Mouse (Mus musculus) lung, adult 2 months (tissue): ENCODE measurements around the gene Gm11114. TPM values are rescaled to one million over a fixed set of nuclear protein-coding genes. Genes with fewer than 3 reads are reported as not detected.
A peak's percentile ranks its signal among the peaks of the same experiment; 100 is the strongest.

ENCODE experiments used
- DNase-seq: peaks from one replicate; pipeline ENCODE4 v3.0.0; 2022
- H3K4me1 ChIP-seq: fragments of 200-500 bp; 2 replicates; pipeline ENCODE4 v1.6.1; 2011; ENCODE audit warnings: low read length; ENCODE audit not compliant: control insufficient read depth, insufficient read depth
- H3K4me3 ChIP-seq: fragments of 200-500 bp; replicated peaks from 2 replicates; pipeline ENCODE3; 2011; ENCODE audit warnings: low read depth, mild to moderate bottlenecking, control low read depth, low read length; ENCODE audit errors: extremely low read depth
- CTCF ChIP-seq: fragments of 200-500 bp; IDR thresholded peaks from 2 replicates; pipeline ENCODE4 v1.5.1; 2011; ENCODE audit warnings: mild to moderate bottlenecking, low read length, control low read depth; ENCODE audit not compliant: insufficient read depth
- POLR2A ChIP-seq: fragments of 200-500 bp; IDR thresholded peaks from 2 replicates; pipeline ENCODE4 v1.6.1; 2011; ENCODE audit warnings: low read depth, mild to moderate bottlenecking, control low read depth, low read length, borderline replicate concordance; ENCODE audit errors: extremely low read depth
- WGBS: fragments of 180-500 bp; shearing (Covaris S2); methylation state at CpG from one replicate; pipeline ENCODE4 v1.1.7; 2018; 5-methylcytosine and 5-hydroxymethylcytosine counted together
- polyA plus RNA-seq: library from polyadenylated mRNA; depleted of rRNA; stranded (reverse); fragments of >200 nt; gene quantifications from 2 replicates; pipeline ENCODE4 v1.2.3, GENCODE M21; 2012; rRNA removed

Gene Gm11114
- polyA plus RNA-seq, result not detected in 2 replicates

GRCm38 (mm10) chr9:85312473-85312872, at the start of gene Gm11114:
TSS of gene Gm11114 (plus strand) at chr9:85312773.
- Histone ChIP-seq H3K4me1 (no peaks in the 10 kb centered on the region), H3K4me3 (no peak within 1 kb of the TSS)
- no peak for DNase-seq
- TF ChIP-seq POLR2A, result no peak
- no peak for TF ChIP-seq CTCF
- WGBS, result 80% methylated on average over 6 of the region's 6 CpGs

DNA sequence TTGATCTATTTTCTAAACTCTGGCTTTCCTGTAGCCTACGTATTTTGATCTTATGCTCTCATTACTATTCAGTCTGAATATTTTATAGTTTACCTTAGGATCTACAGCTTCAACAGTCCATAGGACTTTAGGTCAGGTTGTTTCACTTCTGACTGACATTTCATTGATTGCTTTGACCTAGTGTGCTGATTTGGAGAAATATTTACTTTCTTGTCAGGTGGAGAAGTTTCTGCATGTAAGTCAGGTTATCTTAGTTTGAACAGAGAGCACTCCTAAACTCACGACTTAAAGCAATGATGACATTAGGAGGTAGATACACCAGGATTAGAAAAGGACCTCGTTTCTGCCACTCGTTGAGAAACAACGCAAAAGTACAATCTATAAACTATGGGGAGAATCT, 45.7 kb upstream of the Gm11114 start:
- DNase-seq, result no peak
- TF ChIP-seq CTCF (no peak), POLR2A (no peak)
- H3K4me3 ChIP-seq, result no peak overlapping the region
- WGBS, result 61% methylated on average over 5 of the region's 5 CpGs
- no peaks in the 10 kb centered on the region for H3K4me1 ChIP-seq

DNA sequence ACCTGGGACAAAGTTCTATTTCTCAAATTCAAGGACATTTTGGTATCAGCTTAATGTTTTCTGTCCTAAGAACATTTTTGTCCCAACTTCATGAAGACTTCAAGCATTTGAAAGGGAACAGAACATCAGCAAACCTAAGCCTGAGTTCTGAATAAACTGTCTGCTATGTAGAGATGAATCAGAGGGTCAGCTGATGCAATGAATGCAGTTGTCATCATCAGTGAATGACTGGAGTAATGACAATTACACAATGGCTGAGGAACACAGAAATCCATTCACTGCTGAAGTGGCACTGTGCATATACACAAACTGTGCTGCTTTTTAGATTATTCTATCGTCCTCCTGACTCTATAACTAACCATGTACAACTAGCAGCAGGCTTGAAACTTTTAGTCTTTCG, 38.5 kb upstream of the Gm11114 start:
- H3K4me1 ChIP-seq, result no peaks in the 10 kb centered on the region
- 65% methylated on average over 2 of the region's 2 CpGs for WGBS
- no peak for DNase-seq
- TF ChIP-seq CTCF (no peak), POLR2A (no peak)
- no peak overlapping the region for H3K4me3 ChIP-seq

GRCm38 (mm10) chr9:85302849-85303248, 9.7 kb upstream of the Gm11114 start:
- TF ChIP-seq POLR2A (no peak), CTCF (no peak)
- no peak for DNase-seq
- WGBS, result 80% methylated on average over 4 of the region's 4 CpGs
- H3K4me1 ChIP-seq, result no peaks in the 10 kb centered on the region
- H3K4me3 ChIP-seq, result no peak overlapping the region

GRCm38 (mm10) chr9:85303378-85303777, 9.2 kb upstream of the Gm11114 start:
- TF ChIP-seq POLR2A (no peak), CTCF (no peak)
- no peaks in the 10 kb centered on the region for H3K4me1 ChIP-seq
- WGBS, result 69% methylated on average over 3 of the region's 3 CpGs
- no peak for DNase-seq
- no peak overlapping the region for H3K4me3 ChIP-seq

DNA sequence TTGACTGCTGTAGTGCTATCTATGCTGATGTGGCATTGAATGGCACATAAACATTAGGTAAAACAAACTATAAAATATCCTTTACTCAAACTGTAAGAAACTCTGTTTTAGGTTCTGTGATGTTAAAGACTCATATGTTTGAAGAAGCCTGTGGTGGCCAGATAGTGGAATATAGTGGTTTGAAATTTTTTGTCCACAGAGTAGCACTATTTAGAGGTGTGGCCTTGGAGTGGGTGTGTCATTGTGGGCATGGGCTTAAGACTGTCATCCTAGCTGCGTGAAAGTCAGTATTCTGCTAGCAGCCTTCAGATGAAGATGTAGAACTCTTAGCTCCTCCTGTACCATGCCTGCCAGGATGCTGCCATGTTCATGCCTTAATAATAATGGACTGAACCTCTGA, 3.5 kb downstream of the Gm11114 start:
- 35% methylated on average over 1 of the region's 1 CpGs for WGBS
- H3K4me3 ChIP-seq, result no peak overlapping the region
- no peak for TF ChIP-seq POLR2A
- no peak for TF ChIP-seq CTCF
- H3K4me1 ChIP-seq, result no peaks in the 10 kb centered on the region; the same call in 1 of the 2 replicates
- no peak for DNase-seq

DNA sequence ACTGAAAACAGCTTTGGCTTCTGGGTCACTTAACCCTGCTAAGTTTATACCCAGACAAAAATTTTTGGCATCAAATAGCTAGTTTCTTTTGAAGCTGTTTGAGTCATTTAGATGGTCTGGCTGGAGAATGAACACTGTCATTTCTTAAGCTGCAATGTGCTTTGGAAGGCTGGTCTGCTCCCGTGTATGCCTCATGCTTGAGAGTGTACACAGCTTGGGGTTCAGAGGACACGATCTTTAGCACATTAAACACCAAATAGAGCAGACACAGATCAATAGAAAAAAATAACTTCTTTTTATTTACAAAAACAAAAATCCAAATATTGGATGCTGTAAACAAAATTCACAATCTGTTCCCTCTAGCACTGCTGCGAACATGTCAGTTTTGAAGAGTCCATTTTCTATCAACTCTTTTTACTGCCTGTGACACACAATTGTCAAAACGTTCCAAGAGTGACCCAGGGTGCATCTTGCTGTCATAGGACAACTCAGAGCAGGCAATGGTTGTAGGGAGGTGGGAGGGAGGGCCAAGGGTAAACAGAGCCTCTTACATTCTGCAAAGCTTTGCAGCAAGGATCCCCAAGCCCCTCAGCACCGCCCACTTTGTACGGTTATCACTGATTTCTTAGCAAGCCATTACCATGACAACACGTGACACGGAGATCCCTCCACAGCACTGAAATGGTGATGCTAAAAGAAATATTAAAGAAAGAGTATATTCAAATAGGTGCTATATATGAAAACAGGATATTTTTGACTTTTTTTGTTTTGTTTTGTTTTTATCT, 7.8 kb downstream of the Gm11114 start:
- no peak for DNase-seq
- WGBS, result 68% methylated on average over 8 of the region's 8 CpGs
- Histone ChIP-seq H3K4me1 (no peaks in the 10 kb centered on the region; the same call in 1 of the 2 replicates), H3K4me3 (no peak overlapping the region)
- TF ChIP-seq POLR2A (no peak), CTCF (no peak)

DNA sequence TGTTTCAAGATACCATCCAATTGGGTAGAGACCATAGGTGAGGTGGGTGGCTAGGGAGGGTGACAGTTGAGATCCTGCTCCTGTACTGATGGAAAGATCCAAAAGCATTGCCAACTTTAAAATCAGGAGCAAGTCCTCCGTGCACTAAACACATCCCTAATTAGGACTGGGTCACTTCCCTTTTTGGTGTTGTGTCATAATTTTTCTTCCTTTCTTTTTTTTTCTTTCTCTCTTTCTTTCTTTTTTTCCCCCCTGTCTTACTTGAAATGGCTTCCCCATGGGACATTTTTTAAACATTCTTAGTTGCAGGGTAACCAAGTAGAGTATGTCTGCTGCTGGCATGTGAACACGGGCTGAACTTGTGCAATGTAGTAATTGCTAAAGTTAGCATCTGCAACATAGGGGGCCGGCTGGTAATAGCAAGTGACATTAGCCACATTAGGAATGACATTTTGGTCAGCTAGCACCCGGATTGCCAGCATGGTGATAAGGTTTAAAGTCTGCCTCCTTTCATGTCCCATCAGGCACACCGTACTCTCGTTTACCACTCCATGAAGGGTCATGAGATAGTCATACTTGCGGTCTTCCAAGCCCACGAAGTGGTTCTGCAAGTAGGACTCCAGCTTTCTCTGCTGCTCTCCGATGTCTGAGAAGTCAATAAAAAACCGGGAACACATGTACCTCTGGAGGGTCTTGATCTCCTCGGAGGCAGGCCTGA, 11.7 kb downstream of the Gm11114 start:
- no peak for TF ChIP-seq POLR2A
- TF ChIP-seq CTCF, result no peak
- WGBS, result 56% methylated on average over 11 of the region's 11 CpGs
- DNase-seq, result no peak
- peaks cover 3% of the 10 kb centered on the region; the same call in 1 of the 2 replicates for H3K4me1 ChIP-seq
- H3K4me3 ChIP-seq, result peak overlapping the region; percentile 34

GRCm38 (mm10) chr9:85325201-85325868, 12.8 kb downstream of the Gm11114 start:
- TF ChIP-seq POLR2A (no peak), CTCF (no peak)
- H3K4me3 ChIP-seq, result peak overlapping the region; percentile 58
- no peak for DNase-seq
- peaks cover 3% of the 10 kb centered on the region; the same call in 1 of the 2 replicates for H3K4me1 ChIP-seq
- 25% methylated on average over 17 of the region's 17 CpGs for WGBS
